Mouse (Mus musculus) brain, embryonic 14.5 days (tissue): ENCODE measurements around the gene Rmdn3.

ENCODE experiments used
- CTCF ChIP-seq: fragments of 200-500 bp; IDR thresholded peaks from 2 replicates; pipeline ENCODE4 v1.5.1; 2012; ENCODE audit warnings: inconsistent platforms, mild to moderate bottlenecking, moderate library complexity, borderline replicate concordance; ENCODE audit not compliant: insufficient read depth, insufficient read length; ENCODE audit errors: extremely low read depth
- POLR2A ChIP-seq: fragments of 200-500 bp; IDR thresholded peaks from 2 replicates; pipeline ENCODE4 v1.6.1; 2012; ENCODE audit warnings: mild to moderate bottlenecking, inconsistent platforms, borderline replicate concordance; ENCODE audit not compliant: poor library complexity, insufficient read depth, insufficient read length, severe bottlenecking; ENCODE audit errors: extremely low read depth

GRCm38 (mm10) chr2:119145199-119145598, 11.6 kb downstream of the Rmdn3 start:
- TF ChIP-seq POLR2A: no peak
- TF ChIP-seq CTCF: peak; percentile 23; the same call in 1 of the 2 replicates
